Mouse (Mus musculus) subcutaneous adipose tissue, adult 2 months (tissue): ENCODE data around the gene Guf1. TPM values are rescaled to one million over a fixed set of nuclear protein-coding genes. Genes with fewer than 3 reads are reported as not detected.

ENCODE experiments used
- polyA plus RNA-seq: library from polyadenylated mRNA; depleted of rRNA; stranded (reverse); fragments of >200 nt; gene quantifications from 2 replicates; pipeline ENCODE4 v1.2.3, GENCODE M21; 2012; ENCODE audit warnings: low replicate concordance; rRNA removed

Gene Guf1
- 7.6 and 10.7 TPM in 2 replicates for polyA plus RNA-seq

DNA sequence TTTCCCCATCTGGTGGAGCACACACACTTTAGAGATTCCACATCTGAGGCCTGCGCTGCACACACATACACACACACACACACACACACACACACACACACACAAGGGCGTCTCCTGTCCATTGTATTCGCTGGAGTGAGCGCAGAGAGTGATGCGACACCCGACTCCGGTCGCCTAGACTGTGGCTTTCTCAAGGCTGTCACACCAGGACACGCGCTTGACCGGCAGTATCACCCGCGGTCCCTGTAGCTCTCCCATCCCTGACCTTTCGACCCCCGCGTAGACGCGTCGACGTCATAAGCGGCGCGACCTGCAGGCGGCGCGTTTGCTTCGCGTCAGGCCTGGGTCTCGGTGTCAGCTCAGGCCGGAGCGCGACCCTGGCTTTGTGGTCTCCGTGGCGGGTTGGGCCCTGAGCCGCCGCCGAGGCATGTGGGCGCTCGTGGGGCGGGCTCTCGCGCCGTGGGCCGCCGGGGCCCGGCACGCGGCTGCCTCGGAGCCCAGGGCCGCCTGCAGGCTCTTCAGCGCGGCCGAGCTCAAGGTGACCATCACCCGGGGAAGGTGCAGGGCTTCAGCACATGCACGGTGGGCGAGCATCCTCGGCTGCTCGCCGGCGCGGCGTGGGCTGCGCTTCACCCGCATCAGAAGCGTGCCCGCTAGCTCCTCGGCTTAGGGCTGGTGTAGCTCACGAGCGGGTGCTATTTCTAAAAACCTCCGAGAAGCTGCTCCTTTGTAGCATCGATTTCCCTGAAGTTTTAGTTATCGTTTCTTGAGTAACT lies at the start of gene Guf1:
Guf1 (plus strand) TSS at position 296 of the 776 bp plus-strand sequence.

DNA sequence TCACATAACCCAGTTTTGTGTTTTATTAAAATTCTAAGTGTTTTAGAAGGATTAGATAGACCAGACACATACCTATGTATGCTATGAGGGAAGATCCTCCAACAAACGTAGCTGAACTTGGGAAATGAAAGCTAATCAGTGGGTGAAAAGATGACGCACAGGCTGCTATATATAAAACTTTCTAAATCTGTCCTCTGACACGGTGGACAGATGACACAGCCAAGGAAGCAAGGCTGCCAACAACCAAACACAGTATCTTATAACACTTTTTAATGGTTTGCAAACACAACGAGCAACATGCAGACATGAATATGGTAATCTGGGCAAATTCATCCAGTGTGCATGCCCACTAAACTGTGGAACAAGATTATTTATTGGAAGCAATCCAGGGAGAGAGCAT lies 14.2 kb upstream of the Guf1 start, which contains the start of gene Yipf7:
Yipf7 (minus strand) TSS at position 160 of the 400 bp plus-strand sequence.

DNA sequence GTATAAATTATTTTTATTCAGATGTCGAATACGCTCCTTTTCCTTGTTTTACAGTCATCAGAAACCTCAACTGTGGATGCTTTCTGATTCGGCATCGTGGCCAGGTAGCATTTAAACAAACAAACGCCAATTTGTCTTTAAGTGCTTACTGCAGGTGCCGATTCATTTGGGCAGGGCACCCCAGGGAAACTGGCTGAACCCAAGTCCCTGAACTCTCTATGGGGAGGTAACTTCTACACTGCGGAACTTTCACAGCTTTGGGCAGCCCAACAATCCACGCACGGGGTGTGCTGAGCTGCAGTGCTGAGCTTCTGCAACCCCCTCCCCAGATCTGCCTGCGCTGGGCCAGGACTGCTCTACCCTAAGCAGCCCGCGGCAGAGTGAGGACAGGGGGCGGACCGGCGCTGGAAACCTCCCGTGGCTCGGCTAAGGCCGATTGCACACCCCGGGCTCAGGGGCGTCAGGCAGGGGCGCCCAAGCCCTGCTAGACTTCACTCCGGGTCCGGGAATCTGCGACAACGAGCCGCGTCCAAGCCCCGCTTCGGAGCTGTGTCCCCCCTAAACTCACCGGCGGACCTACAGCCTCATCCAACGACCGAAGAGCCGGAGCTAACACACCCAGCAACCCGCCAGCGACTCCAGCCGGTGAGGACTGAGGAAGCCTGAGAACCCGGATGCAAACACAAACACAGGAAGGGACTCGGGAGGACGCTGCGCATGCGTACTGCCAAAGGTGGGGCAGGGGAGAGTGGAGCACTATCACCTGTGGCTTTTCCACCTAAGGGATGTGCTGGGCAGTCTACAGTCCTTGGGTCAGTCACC lies 35.1 kb downstream of the Guf1 start, which contains the start of gene Gnpda2:
Gnpda2 (minus strand) TSS at position 701 of the 822 bp plus-strand sequence.

Other genes starting within 250 kb of the Guf1 start
- 2.5 TPM in 1 of 2 replicates, not detected in the other for gene Kctd8, start 215.2 kb upstream of the Guf1 start, polyA plus RNA-seq
- gene Yipf7, start 14.3 kb upstream of the Guf1 start, polyA plus RNA-seq, result 0.33 TPM in 1 of 2 replicates, not detected in the other
- gene Gnpda2, start 35.4 kb downstream of the Guf1 start, polyA plus RNA-seq, result 11.8 and 16.0 TPM in 2 replicates